Mouse (Mus musculus) forebrain, embryonic 15.5 days (tissue): ENCODE results near the gene Pafah2. TPM values are rescaled to one million over a fixed set of nuclear protein-coding genes. Genes with fewer than 3 reads are reported as not detected.
"Not testable (repeated sequence)": the region's sequence is repeated elsewhere in the genome, so short reads cannot be mapped to it uniquely, and the experiment has no call there.

Experiments
- ATAC-seq: fragments of 200-750 bp; cut with Nextera tagmentation; replicated peaks from 2 replicates; pipeline ENCODE4 v1.8.0; 2017; ENCODE audit warnings: mild to moderate bottlenecking, moderate TSS enrichment, moderate library complexity
- H3K27ac ChIP-seq: fragments of 300-500 bp; sonication (generic); replicated peaks from 2 replicates; pipeline ENCODE4 v1.5.1; 2015; ENCODE audit warnings: mild to moderate bottlenecking, inconsistent platforms
- H3K27me3 ChIP-seq: fragments of 300-500 bp; sonication (generic); 2 replicates; pipeline ENCODE4 v1.6.1; 2015; ENCODE audit warnings: inconsistent platforms
- H3K36me3 ChIP-seq: fragments of 300-500 bp; sonication (generic); 2 replicates; pipeline ENCODE4 v1.6.1; 2015; ENCODE audit warnings: mild to moderate bottlenecking, inconsistent platforms
- H3K4me1 ChIP-seq: fragments of 300-500 bp; sonication (generic); 2 replicates; pipeline ENCODE4 v1.6.1; 2015; ENCODE audit warnings: inconsistent platforms
- H3K4me2 ChIP-seq: fragments of 300-500 bp; sonication (generic); replicated peaks from 2 replicates; pipeline ENCODE4 v1.6.1; 2015; ENCODE audit warnings: mild to moderate bottlenecking, inconsistent platforms
- H3K4me3 ChIP-seq: fragments of 300-500 bp; sonication (generic); 2 replicates; pipeline ENCODE4 v1.5.1; 2015; ENCODE audit warnings: mild to moderate bottlenecking, inconsistent platforms
- H3K9ac ChIP-seq: fragments of 300-500 bp; sonication (generic); replicated peaks from 2 replicates; pipeline ENCODE4 v1.6.1; 2015; ENCODE audit warnings: mild to moderate bottlenecking, inconsistent platforms
- H3K9me3 ChIP-seq: fragments of 300-500 bp; sonication (generic); 2 replicates; pipeline ENCODE4 v1.6.1; 2016; ENCODE audit warnings: inconsistent platforms
- WGBS: fragments of 180-500 bp; shearing (Covaris S2); methylation state at CpG from one replicate; pipeline ENCODE4 v1.1.7; 2015; ENCODE audit warnings: mixed read lengths; 5-methylcytosine and 5-hydroxymethylcytosine counted together
- polyA plus RNA-seq: library from polyadenylated mRNA; unstranded; fragments of >200 nt; fragmentation: Nextera tagmentation; extraction: Ambion mirVana; gene quantifications from 2 replicates; pipeline ENCODE4 v1.2.1, GENCODE M21; 2015

The Pafah2 gene
- polyA plus RNA-seq, 1 experiment from 2014 or later: 7.7 TPM

DNA sequence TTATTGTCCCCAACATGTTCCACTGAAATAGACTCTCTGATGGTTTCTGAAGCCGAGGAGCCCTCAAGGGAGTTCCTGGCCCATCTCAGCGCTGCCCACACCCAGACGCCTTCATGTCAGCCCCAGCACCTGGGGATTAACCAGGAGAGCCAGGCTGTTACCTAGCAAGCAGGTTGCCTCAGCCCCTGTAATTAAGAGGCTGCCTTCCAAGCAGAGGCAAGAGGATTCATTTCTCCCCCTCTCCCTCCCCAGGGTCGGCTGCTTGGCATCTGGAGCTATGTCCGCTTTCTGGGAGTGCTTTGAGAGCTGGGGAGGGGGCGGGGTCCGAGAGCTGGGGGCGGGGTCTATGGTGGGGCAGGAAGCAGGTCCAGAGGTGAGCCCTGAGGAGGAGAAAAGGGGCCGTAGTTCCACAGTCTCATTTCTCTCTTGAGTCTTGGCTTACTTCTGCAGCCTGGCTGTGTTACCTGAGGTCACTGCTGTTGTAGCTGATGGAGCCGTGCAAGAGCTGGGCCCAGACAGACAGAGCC lies 18.0 kb upstream of the Pafah2 start:
- Histone ChIP-seq H3K27me3 (no peaks in the 10 kb centered on the region), H3K27ac (no peak overlapping the region), H3K4me3 (no peak overlapping the region), H3K36me3 (no peaks in the 10 kb centered on the region), H3K4me1 (no peaks in the 10 kb centered on the region), H3K4me2 (no peak overlapping the region), H3K9me3 (no peaks in the 10 kb centered on the region), H3K9ac (no peak overlapping the region)
- 36% methylated on average over 10 of the region's 10 CpGs for WGBS
- no peak for ATAC-seq

- no peak for ATAC-seq
- 76% methylated on average over 8 of the region's 8 CpGs for WGBS
Measured at GRCm38 (mm10) chr4:134379510-134379909, 16.6 kb upstream of the Pafah2 start.

DNA sequence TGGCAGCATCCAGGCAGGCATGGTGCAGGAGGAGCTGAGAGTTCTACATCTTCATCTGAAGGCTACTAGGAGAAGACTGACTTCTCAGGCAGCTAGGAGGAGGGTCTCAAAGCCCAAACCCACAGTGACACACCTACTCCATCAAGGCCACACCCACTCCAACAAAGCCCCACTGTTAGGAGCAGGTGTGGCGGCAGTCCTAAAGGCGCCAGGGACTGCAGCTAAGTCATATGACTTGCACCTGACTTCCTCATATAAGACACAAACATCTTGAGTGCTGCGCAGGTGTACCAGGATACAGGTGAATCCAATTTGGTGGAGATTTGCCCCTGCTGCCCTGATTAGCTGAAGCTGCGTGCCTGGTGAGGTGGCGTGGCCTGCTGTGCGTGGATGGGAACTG lies 12.4 kb upstream of the Pafah2 start, which contains the start of gene Extl1:
Gene Extl1, minus strand, starts transcription at position 101 of the 400 bp plus-strand sequence.
- WGBS: 95% methylated on average over 2 of the region's 6 CpGs
- not testable (repeated sequence) for H3K36me3 ChIP-seq, ATAC-seq, H3K9me3 ChIP-seq, H3K4me2 ChIP-seq, H3K27me3 ChIP-seq, H3K4me3 ChIP-seq, H3K9ac ChIP-seq, H3K27ac ChIP-seq, H3K4me1 ChIP-seq

More at GRCm38 (mm10) chr4:134379510-134379909, 16.6 kb upstream of the Pafah2 start:
- Histone ChIP-seq H3K36me3 (no peaks in the 10 kb centered on the region), H3K4me3 (no peak overlapping the region), H3K4me1 (no peaks in the 10 kb centered on the region), H3K27me3 (no peaks in the 10 kb centered on the region), H3K27ac (no peak overlapping the region), H3K9me3 (no peaks in the 10 kb centered on the region), H3K9ac (no peak overlapping the region), H3K4me2 (no peak overlapping the region)

GRCm38 (mm10) chr4:134387268-134387667 lies 8.9 kb upstream of the Pafah2 start:
- no peaks in the 10 kb centered on the region for H3K36me3 ChIP-seq

GRCm38 (mm10) chr4:134388397-134388796 lies 7.7 kb upstream of the Pafah2 start:
- no peak for ATAC-seq
- Histone ChIP-seq H3K36me3 (no peaks in the 10 kb centered on the region), H3K9me3 (no peaks in the 10 kb centered on the region), H3K4me3 (no peak overlapping the region), H3K4me2 (no peak overlapping the region), H3K9ac (no peak overlapping the region), H3K27ac (no peak overlapping the region), H3K4me1 (0 out of 2 replicates have a peak, but pooled peaks cover 2% of the 10 kb centered on the region), H3K27me3 (no peaks in the 10 kb centered on the region)
- 15% methylated on average over 5 of the region's 5 CpGs for WGBS

More at GRCm38 (mm10) chr4:134387268-134387667, 8.9 kb upstream of the Pafah2 start:
- Histone ChIP-seq H3K27ac (no peak overlapping the region), H3K9me3 (no peaks in the 10 kb centered on the region), H3K27me3 (no peaks in the 10 kb centered on the region), H3K4me3 (no peak overlapping the region), H3K4me2 (no peak overlapping the region), H3K4me1 (no peaks in the 10 kb centered on the region), H3K9ac (no peak overlapping the region)
- 79% methylated on average over 6 of the region's 6 CpGs for WGBS
- ATAC-seq: no peak

DNA sequence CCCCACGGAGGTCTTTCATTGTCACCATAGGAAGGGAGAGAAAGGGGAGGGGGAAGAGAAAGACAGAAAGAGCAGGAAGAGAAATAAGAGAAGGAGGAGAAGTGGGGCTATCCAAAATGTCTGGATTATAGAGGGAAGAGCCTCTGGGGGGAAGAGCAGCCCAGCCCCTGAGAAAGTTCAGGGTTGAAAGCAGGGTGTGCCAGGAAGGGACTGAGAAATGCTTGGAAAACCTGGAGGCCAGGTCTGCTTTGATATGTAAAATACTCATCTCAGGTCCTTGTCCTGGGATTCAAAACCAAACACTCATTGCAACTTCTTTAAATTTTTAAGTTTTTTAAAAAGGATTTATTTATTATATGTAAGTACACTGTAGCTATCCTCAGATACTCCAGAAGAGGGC lies 4.5 kb upstream of the Pafah2 start:
- Histone ChIP-seq H3K9me3 (no peaks in the 10 kb centered on the region), H3K4me3 (no peak overlapping the region), H3K27ac (no peak overlapping the region), H3K4me1 (peaks cover 8% of the 10 kb centered on the region), H3K36me3 (no peaks in the 10 kb centered on the region), H3K9ac (no peak overlapping the region), H3K27me3 (no peaks in the 10 kb centered on the region), H3K4me2 (no peak overlapping the region)
- no peak for ATAC-seq
- 86% methylated on average over 1 of the region's 1 CpGs for WGBS

GRCm38 (mm10) chr4:134392595-134392994 lies 3.5 kb upstream of the Pafah2 start:
- H3K36me3 ChIP-seq: no peaks in the 10 kb centered on the region
- H3K9ac ChIP-seq: no peak overlapping the region
- H3K4me1 ChIP-seq: peaks cover 16% of the 10 kb centered on the region
- no peak for ATAC-seq
- H3K4me3 ChIP-seq: no peak overlapping the region
- H3K27me3 ChIP-seq: no peaks in the 10 kb centered on the region
- no peaks in the 10 kb centered on the region for H3K9me3 ChIP-seq
- WGBS: 10% methylated on average over 8 of the region's 8 CpGs
- H3K4me2 ChIP-seq: no peak overlapping the region
- peak overlapping the region; percentile 51 for H3K27ac ChIP-seq

DNA sequence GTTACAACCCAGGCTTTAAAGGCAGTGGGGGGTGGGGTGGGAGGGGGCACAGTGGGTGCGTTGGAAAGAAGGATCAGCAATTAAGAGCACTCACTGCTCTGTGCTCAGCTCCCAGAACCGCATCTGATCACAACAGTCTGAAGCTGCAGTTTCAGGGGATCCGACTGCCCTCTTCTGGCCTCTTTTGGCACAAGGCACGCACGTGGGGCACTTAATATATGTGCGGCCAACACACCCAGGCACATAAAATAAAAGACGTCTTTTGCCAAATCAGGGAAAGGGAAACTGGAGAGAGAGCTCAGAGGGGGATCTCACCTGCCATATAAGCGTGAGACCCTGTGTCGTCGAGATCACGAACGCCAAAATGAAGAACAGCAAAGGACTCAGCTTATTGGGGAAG lies 3.1 kb upstream of the Pafah2 start:
- peak overlapping the region; percentile 51 for H3K27ac ChIP-seq
- peaks cover 18% of the 10 kb centered on the region for H3K4me1 ChIP-seq
- 20% methylated on average over 12 of the region's 12 CpGs for WGBS
- H3K9me3 ChIP-seq: no peaks in the 10 kb centered on the region
- H3K4me3 ChIP-seq: no peak overlapping the region
- H3K36me3 ChIP-seq: no peaks in the 10 kb centered on the region
- H3K4me2 ChIP-seq: no peak overlapping the region
- H3K9ac ChIP-seq: no peak overlapping the region
- no peaks in the 10 kb centered on the region for H3K27me3 ChIP-seq
- ATAC-seq: no peak

GRCm38 (mm10) chr4:134395142-134395541 lies 978 bp upstream of the Pafah2 start:
- no peak overlapping the region for H3K4me2 ChIP-seq
- peaks cover 26% of the 10 kb centered on the region for H3K4me1 ChIP-seq
- H3K4me3 ChIP-seq: no peak overlapping the region
- no peaks in the 10 kb centered on the region for H3K9me3 ChIP-seq
- H3K27ac ChIP-seq: peak overlapping the region; percentile 87; the same call in 1 of the 2 replicates
- no peaks in the 10 kb centered on the region for H3K27me3 ChIP-seq
- H3K9ac ChIP-seq: no peak overlapping the region
- no peaks in the 10 kb centered on the region for H3K36me3 ChIP-seq
- no peak for ATAC-seq
- 95% methylated on average over 7 of the region's 7 CpGs for whole genome bisulfite sequencing

DNA sequence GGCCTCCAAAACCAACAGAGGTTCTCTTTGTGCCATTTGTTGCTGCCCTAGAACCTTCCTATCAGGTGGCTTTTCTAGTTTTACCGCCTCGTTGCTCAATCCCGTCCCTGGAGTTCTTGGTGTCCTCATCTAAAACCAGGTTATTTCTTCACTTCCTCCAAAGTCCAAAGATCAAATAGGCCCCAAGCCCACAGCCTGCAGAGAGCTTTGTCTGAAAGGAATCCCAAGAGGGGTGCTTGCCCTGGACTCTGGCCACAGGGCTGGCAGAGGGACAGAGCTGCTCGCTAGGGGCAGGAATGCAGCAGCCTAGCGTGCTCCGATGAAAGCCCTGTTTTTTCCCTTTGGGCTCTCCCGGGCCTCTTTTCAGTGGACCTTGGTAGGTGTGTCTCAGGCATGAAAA lies 1.0 kb downstream of the Pafah2 start:
- no peak for ATAC-seq
- peak overlapping the region; percentile 77 for H3K4me2 ChIP-seq
- H3K4me3 ChIP-seq: peak overlapping the region; percentile 10; the same call in 1 of the 2 replicates
- no peaks in the 10 kb centered on the region for H3K36me3 ChIP-seq
- WGBS: 25% methylated on average over 7 of the region's 7 CpGs
- H3K27me3 ChIP-seq: no peaks in the 10 kb centered on the region
- H3K27ac ChIP-seq: peak overlapping the region; percentile 47
- peak overlapping the region; percentile 13; the same call in 1 of the 2 replicates for H3K9ac ChIP-seq
- no peaks in the 10 kb centered on the region for H3K9me3 ChIP-seq
- peaks cover 41% of the 10 kb centered on the region for H3K4me1 ChIP-seq

GRCm38 (mm10) chr4:134397732-134398131 lies 1.6 kb downstream of the Pafah2 start:
- Histone ChIP-seq H3K27ac (no peak overlapping the region; the same call in 1 of the 2 replicates), H3K4me3 (no peak overlapping the region), H3K27me3 (no peaks in the 10 kb centered on the region), H3K4me1 (peaks cover 39% of the 10 kb centered on the region), H3K36me3 (no peaks in the 10 kb centered on the region), H3K9me3 (no peaks in the 10 kb centered on the region), H3K9ac (no peak overlapping the region), H3K4me2 (no peak overlapping the region)
- no peak for ATAC-seq
- WGBS: 89% methylated on average over 9 of the region's 9 CpGs

- Histone ChIP-seq H3K36me3 (no peaks in the 10 kb centered on the region), H3K9me3 (no peaks in the 10 kb centered on the region), H3K27ac (peak overlapping the region; percentile 89), H3K4me2 (peak overlapping the region; percentile 75), H3K4me1 (peaks cover 50% of the 10 kb centered on the region), H3K27me3 (no peaks in the 10 kb centered on the region), H3K9ac (peak overlapping the region; percentile 30; the same call in 1 of the 2 replicates), H3K4me3 (peak overlapping the region; percentile 44)
- ATAC-seq: no peak
- 7% methylated on average over 5 of the region's 5 CpGs for WGBS
Measured at GRCm38 (mm10) chr4:134400206-134400605, 4.1 kb downstream of the Pafah2 start.

GRCm38 (mm10) chr4:134401181-134401661 lies 5.1 kb downstream of the Pafah2 start:
- WGBS: 6% methylated on average over 19 of the region's 19 CpGs
- Histone ChIP-seq H3K9me3 (no peaks in the 10 kb centered on the region), H3K27me3 (no peaks in the 10 kb centered on the region), H3K36me3 (no peaks in the 10 kb centered on the region), H3K4me3 (peak overlapping the region; percentile 44), H3K4me1 (peaks cover 46% of the 10 kb centered on the region), H3K27ac (peak overlapping the region; percentile 89), H3K9ac (peak overlapping the region; percentile 53), H3K4me2 (peak overlapping the region; percentile 75)
- ATAC-seq: peak; percentile 68
